Mouse (Mus musculus) layer of hippocampus, postnatal 36 days (tissue): ENCODE measurements around the gene Bhlhb9. TPM values are rescaled to one million over a fixed set of nuclear protein-coding genes. Genes with fewer than 3 reads are reported as not detected.
"Not testable (repeated sequence)": the region's sequence is repeated elsewhere in the genome, so short reads cannot be mapped to it uniquely, and the experiment has no call there.

ENCODE experiments used
- DNase-seq, 2 experiments: peaks; one replicate each; pipeline ENCODE4 v3.0.0; 2022
- total RNA-seq, 2 experiments: library from RNA; stranded (reverse); gene quantifications; 2 replicates each; pipeline ENCODE4 v1.2.3; 2021

The Bhlhb9 gene
- 10 to 100 TPM; 72.2 to 76.5 TPM for total RNA-seq

- peak; percentile 40 to 45 for DNase-seq
Measured at GRCm38 (mm10) chrX:135797212-135797644, at the start of gene Bhlhb9. Gene Bhlhb9 (plus strand): TSS chrX:135797594.

GRCm38 (mm10) chrX:135752832-135753231 is 44.6 kb upstream of the Bhlhb9 start:
- DNase-seq: peak; percentile 51 to 60

GRCm38 (mm10) chrX:135761707-135762106 is 35.7 kb upstream of the Bhlhb9 start:
- DNase-seq: no peak

GRCm38 (mm10) chrX:135768043-135768548 is 29.3 kb upstream of the Bhlhb9 start:
- no peak for DNase-seq

GRCm38 (mm10) chrX:135768565-135768964 is 28.8 kb upstream of the Bhlhb9 start:
- DNase-seq: no peak

- no peak for DNase-seq
Measured at GRCm38 (mm10) chrX:135791536-135791935, 5.9 kb upstream of the Bhlhb9 start.

GRCm38 (mm10) chrX:135792326-135792725 is 5.1 kb upstream of the Bhlhb9 start:
- DNase-seq: no peak

- DNase-seq: peak; percentile 55 to 65
Measured at GRCm38 (mm10) chrX:135795591-135796304, 1.6 kb upstream of the Bhlhb9 start.

- DNase-seq: not testable (repeated sequence)
Measured at GRCm38 (mm10) chrX:135796305-135797211, 836 bp upstream of the Bhlhb9 start.

GRCm38 (mm10) chrX:135804149-135804548 is 6.8 kb downstream of the Bhlhb9 start:
- no peak for DNase-seq

- DNase-seq: no peak
Measured at GRCm38 (mm10) chrX:135805780-135806179, 8.4 kb downstream of the Bhlhb9 start.

GRCm38 (mm10) chrX:135835896-135836295 is 38.5 kb downstream of the Bhlhb9 start:
- not testable (repeated sequence) for DNase-seq

- DNase-seq: no peak
Measured at GRCm38 (mm10) chrX:135837896-135838295, 40.5 kb downstream of the Bhlhb9 start.

- peak; percentile 52 to 56 for DNase-seq
Measured at GRCm38 (mm10) chrX:135838521-135839360, 41.3 kb downstream of the Bhlhb9 start, which contains the start of gene Gprasp2. Gene Gprasp2 (plus strand): TSS chrX:135839034.

GRCm38 (mm10) chrX:135839397-135840391 is 42.3 kb downstream of the Bhlhb9 start:
- peak; percentile 28 to 32 for DNase-seq

GRCm38 (mm10) chrX:135866806-135867205 is 69.4 kb downstream of the Bhlhb9 start:
- not testable (repeated sequence) for DNase-seq

GRCm38 (mm10) chrX:135876679-135877078 is 79.3 kb downstream of the Bhlhb9 start:
- no peak for DNase-seq

- DNase-seq: no peak
Measured at GRCm38 (mm10) chrX:135879626-135880025, 82.2 kb downstream of the Bhlhb9 start.

GRCm38 (mm10) chrX:135885411-135886233 is 88.2 kb downstream of the Bhlhb9 start:
- DNase-seq: peak; percentile 75 to 78

- peak in 1 of 2 experiments; percentile 14 for DNase-seq
Measured at GRCm38 (mm10) chrX:135886234-135886585, 88.8 kb downstream of the Bhlhb9 start.
